Mouse (Mus musculus) cerebellum, adult 2 months (tissue): ENCODE data around the gene Ubqln4. TPM values are rescaled to one million over a fixed set of nuclear protein-coding genes. Genes with fewer than 3 reads are reported as not detected.
"Not testable (repeated sequence)": the region's sequence is repeated elsewhere in the genome, so short reads cannot be mapped to it uniquely, and the experiment has no call there.

ENCODE experiments used
- DNase-seq, 2 experiments: peaks; one replicate each; pipeline ENCODE4 v3.0.0; 2021
- H3K27ac ChIP-seq: fragments of 200-500 bp; 2 replicates; pipeline ENCODE4 v1.5.1; 2012; ENCODE audit warnings: low read length, control low read depth, inconsistent platforms; ENCODE audit not compliant: insufficient read depth
- H3K27me3 ChIP-seq: fragments of 200-500 bp; 2 replicates; pipeline ENCODE4 v1.6.1; 2012; ENCODE audit warnings: inconsistent platforms, mild to moderate bottlenecking, low read length, moderate library complexity; ENCODE audit not compliant: control insufficient read depth, insufficient read depth
- H3K4me1 ChIP-seq: fragments of 200-500 bp; 2 replicates; pipeline ENCODE4 v1.6.1; 2011; ENCODE audit warnings: low read length; ENCODE audit not compliant: control insufficient read depth, insufficient read depth
- H3K4me3 ChIP-seq: fragments of 200-500 bp; replicated peaks from 2 replicates; pipeline ENCODE3; 2011; ENCODE audit warnings: mild to moderate bottlenecking, low read depth, low read length, control low read depth; ENCODE audit not compliant: insufficient read depth
- CTCF ChIP-seq: fragments of 200-500 bp; IDR thresholded peaks from 2 replicates; pipeline ENCODE4 v1.5.1; 2011; ENCODE audit warnings: low read depth, mild to moderate bottlenecking, control low read depth, low read length, moderate library complexity, borderline replicate concordance; ENCODE audit not compliant: insufficient read depth
- POLR2A ChIP-seq: fragments of 200-500 bp; IDR thresholded peaks from 2 replicates; pipeline ENCODE4 v1.6.1; 2011; ENCODE audit warnings: low read length, control low read depth, borderline replicate concordance; ENCODE audit not compliant: insufficient read depth
- WGBS: fragments of 180-500 bp; shearing (Covaris S2); methylation state at CpG from one replicate; pipeline ENCODE4 v1.1.7; 2018; 5-methylcytosine and 5-hydroxymethylcytosine counted together
- polyA plus RNA-seq: library from polyadenylated mRNA; depleted of rRNA; stranded (reverse); fragments of >200 nt; gene quantifications from 2 replicates; pipeline ENCODE4 v1.2.3, GENCODE M21; 2012

Ubqln4 gene
- polyA plus RNA-seq, 1 experiment, result 86.4 TPM

- DNase-seq, result no peak
- no peaks in the 10 kb centered on the region for H3K4me1 ChIP-seq
- no peaks in the 10 kb centered on the region for H3K27me3 ChIP-seq
- no peak overlapping the region for H3K4me3 ChIP-seq
- TF ChIP-seq POLR2A, result no peak
- no peak for TF ChIP-seq CTCF
- no peak overlapping the region for H3K27ac ChIP-seq
- 33% methylated on average over 5 of the region's 5 CpGs for WGBS
These were observed 36.7 kb downstream of the Ubqln4 start for GRCm38 (mm10) chr3:88590246-88590645.

GRCm38 (mm10) chr3:88591044-88591443 is 37.5 kb downstream of the Ubqln4 start:
- no peak overlapping the region for H3K27ac ChIP-seq
- no peak for DNase-seq
- no peaks in the 10 kb centered on the region for H3K27me3 ChIP-seq
- H3K4me1 ChIP-seq, result no peaks in the 10 kb centered on the region
- 69% methylated on average over 3 of the region's 3 CpGs for WGBS
- H3K4me3 ChIP-seq, result no peak overlapping the region
- TF ChIP-seq POLR2A (no peak), CTCF (no peak)

- peak in 1 of 2 experiments; percentile 36 for DNase-seq
These were observed 38.6 kb downstream of the Ubqln4 start for GRCm38 (mm10) chr3:88591950-88592731.

GRCm38 (mm10) chr3:88592942-88593576 is 39.5 kb downstream of the Ubqln4 start:
- no peak for TF ChIP-seq POLR2A
- no peak for TF ChIP-seq CTCF

More at GRCm38 (mm10) chr3:88591950-88592731, 38.6 kb downstream of the Ubqln4 start:
- Histone ChIP-seq H3K27me3 (no peaks in the 10 kb centered on the region), H3K27ac (no peak overlapping the region), H3K4me3 (no peak overlapping the region), H3K4me1 (no peaks in the 10 kb centered on the region)
- TF ChIP-seq CTCF, result peak; percentile 46
- TF ChIP-seq POLR2A, result no peak
- WGBS, result 25% methylated on average over 9 of the region's 9 CpGs

GRCm38 (mm10) chr3:88593893-88594580 is 40.5 kb downstream of the Ubqln4 start:
- H3K4me3 ChIP-seq, result no peak overlapping the region
- H3K27me3 ChIP-seq, result no peaks in the 10 kb centered on the region
- TF ChIP-seq CTCF, result no peak
- no peak for TF ChIP-seq POLR2A
- 43% methylated on average over 10 of the region's 10 CpGs for WGBS
- DNase-seq, result no peak
- H3K27ac ChIP-seq, result no peak overlapping the region
- no peaks in the 10 kb centered on the region for H3K4me1 ChIP-seq

More at GRCm38 (mm10) chr3:88592942-88593576, 39.5 kb downstream of the Ubqln4 start:
- Histone ChIP-seq H3K4me1 (no peaks in the 10 kb centered on the region), H3K27me3 (no peaks in the 10 kb centered on the region), H3K4me3 (no peak overlapping the region), H3K27ac (no peak overlapping the region)
- no peak for DNase-seq
- WGBS, result 73% methylated on average over 10 of the region's 10 CpGs

- not testable (repeated sequence) for H3K27me3 ChIP-seq, H3K4me3 ChIP-seq, DNase-seq, H3K4me1 ChIP-seq, H3K27ac ChIP-seq
- WGBS, result 83% methylated on average over 4 of the region's 4 CpGs
These were observed 43.0 kb downstream of the Ubqln4 start for GRCm38 (mm10) chr3:88596547-88596946.

GRCm38 (mm10) chr3:88602466-88602865 is 48.9 kb downstream of the Ubqln4 start:
- Histone ChIP-seq H3K4me1 (no peaks in the 10 kb centered on the region), H3K4me3 (no peak overlapping the region), H3K27me3 (no peaks in the 10 kb centered on the region), H3K27ac (no peak overlapping the region)
- TF ChIP-seq POLR2A, result no peak
- TF ChIP-seq CTCF, result no peak
- DNase-seq, result no peak
- 55% methylated on average over 4 of the region's 4 CpGs for WGBS

- TF ChIP-seq CTCF (peak; percentile 78), POLR2A (no peak)
- 30% methylated on average over 6 of the region's 6 CpGs for WGBS
- peak; percentile 50 to 63 for DNase-seq
These were observed 50.2 kb downstream of the Ubqln4 start for GRCm38 (mm10) chr3:88603714-88604161.

More at GRCm38 (mm10) chr3:88603714-88604161, 50.2 kb downstream of the Ubqln4 start:
- Histone ChIP-seq H3K4me3 (no peak overlapping the region), H3K4me1 (peaks cover 2% of the 10 kb centered on the region; the same call in 1 of the 2 replicates), H3K27ac (no peak overlapping the region), H3K27me3 (no peaks in the 10 kb centered on the region)
